8 mouse cellular contexts compared by ENCODE assay signal in the genomic region with DNA sequence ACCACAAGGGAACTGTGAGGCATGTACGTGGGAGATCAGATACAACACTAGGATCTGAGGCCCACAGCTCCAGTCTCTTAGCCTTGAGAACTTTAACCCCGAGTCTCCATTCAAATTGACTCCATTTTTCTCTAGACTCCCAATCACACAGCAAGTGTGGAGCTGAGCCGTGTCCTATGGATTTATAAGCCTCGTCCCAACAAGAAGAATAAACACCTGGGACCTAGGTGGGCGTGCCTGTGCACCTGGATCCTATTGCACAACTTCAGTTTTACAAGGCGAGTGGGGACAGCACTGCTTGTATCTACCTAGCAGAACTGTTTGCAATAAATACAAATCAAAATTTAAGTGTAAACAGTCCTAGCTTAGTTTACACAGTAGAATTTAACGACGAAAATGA. TPM values are rescaled to one million over a fixed set of nuclear protein-coding genes. Genes with fewer than 3 reads are reported as not detected.
DNase-seq lines count a peak whose midpoint lies in the region; ATAC-seq and TF ChIP-seq lines count a peak whose summit lies in the region.

No protein-coding gene starts in this region.

- no peak for TF ChIP-seq POLR2A in cortical plate, adult 2 months (IDR thresholded peaks at IDR 0.05; ENCODE audit: extremely low read depth, insufficient read depth, low read length)

- no peaks in the 10 kb centered on the region for H3K27me3 ChIP-seq in kidney, embryonic 14.5 days (ENCODE audit: control insufficient read depth, insufficient read depth, low read length)
- no peaks in the 10 kb centered on the region for H3K27me3 ChIP-seq in hindbrain, embryonic 16.5 days (replicated peaks; ENCODE audit: control insufficient read depth, insufficient read depth, low read length)
- H3K27me3 ChIP-seq in midbrain, embryonic 16.5 days (ENCODE audit: control insufficient read depth, insufficient read depth, low read depth, low read length): no peaks in the 10 kb centered on the region

- peaks cover 37% of the 10 kb centered on the region for H3K36me3 ChIP-seq in kidney, embryonic 14.5 days (ENCODE audit: control insufficient read depth, insufficient read depth, low read length)
- peaks cover 36% of the 10 kb centered on the region for H3K36me3 ChIP-seq in hindbrain, embryonic 16.5 days (ENCODE audit: control insufficient read depth, insufficient read depth, low read length)
- H3K36me3 ChIP-seq in midbrain, embryonic 16.5 days (ENCODE audit: control insufficient read depth, insufficient read depth, low read length): peaks cover 27% of the 10 kb centered on the region

- H3K4me3 ChIP-seq in kidney, embryonic 14.5 days (ENCODE audit: low read length): peak overlapping the region; percentile 63
- H3K4me3 ChIP-seq in cortical plate, adult 2 months (ENCODE audit: insufficient read depth, low read length): peak overlapping the region; percentile 54
- H3K4me3 ChIP-seq in hindbrain, embryonic 16.5 days (ENCODE audit: low read length): peak overlapping the region; percentile 69
- peak overlapping the region; percentile 61 for H3K4me3 ChIP-seq in midbrain, embryonic 16.5 days (ENCODE audit: low read depth, low read length)

- H3K4me1 ChIP-seq in kidney, embryonic 14.5 days (ENCODE audit: control insufficient read depth, insufficient read depth, low read length): peaks cover 10% of the 10 kb centered on the region
- no peaks in the 10 kb centered on the region for H3K4me1 ChIP-seq in cortical plate, adult 2 months (ENCODE audit: control insufficient read depth, insufficient read depth, low read length)
- peaks cover 20% of the 10 kb centered on the region for H3K4me1 ChIP-seq in hindbrain, embryonic 16.5 days (ENCODE audit: control insufficient read depth, insufficient read depth, low read depth, low read length)
- H3K4me1 ChIP-seq in midbrain, embryonic 16.5 days (ENCODE audit: control insufficient read depth, insufficient read depth, low read length): peaks cover 13% of the 10 kb centered on the region

- no peak for DNase-seq in kidney, adult 18-20 months
- no peak for DNase-seq in adrenal gland, postnatal 4 days (ENCODE audit: low spot score in 2 of 2)
- DNase-seq in retina, embryonic 14.5 days (ENCODE audit: low spot score): no peak
- no peak for DNase-seq in embryo, embryonic 10.5 days (ENCODE audit: low spot score)

- H3K9ac ChIP-seq in kidney, embryonic 14.5 days (ENCODE audit: low read depth, low read length): peak overlapping the region; percentile 65
- H3K9ac ChIP-seq in hindbrain, embryonic 16.5 days (ENCODE audit: low read depth, low read length): peak overlapping the region; percentile 78
- H3K9ac ChIP-seq in midbrain, embryonic 16.5 days (ENCODE audit: low read depth, low read length): peak overlapping the region; percentile 59

- H3K4me2 ChIP-seq in kidney, embryonic 14.5 days (replicated peaks; ENCODE audit: low read depth, low read length): peak overlapping the region; percentile 84
- H3K4me2 ChIP-seq in hindbrain, embryonic 16.5 days (ENCODE audit: low read length): peak overlapping the region; percentile 87
- peak overlapping the region; percentile 86 for H3K4me2 ChIP-seq in midbrain, embryonic 16.5 days (ENCODE audit: low read length)

- 14% methylated on average over 8 of the region's 8 CpGs for WGBS in kidney, embryonic 14.5 days
- WGBS in hindbrain, embryonic 16.5 days: 21% methylated on average over 8 of the region's 8 CpGs
- 18% methylated on average over 8 of the region's 8 CpGs for WGBS in midbrain, embryonic 16.5 days

- TF ChIP-seq CTCF in cortical plate, adult 2 months (IDR thresholded peaks at IDR 0.05; ENCODE audit: extremely low read depth, insufficient read depth, low read length): no peak

- peak overlapping the region; percentile 73 for H3K27ac ChIP-seq in kidney, embryonic 14.5 days (ENCODE audit: low read depth, low read length)
- H3K27ac ChIP-seq in cortical plate, adult 2 months (ENCODE audit: insufficient read depth, low read length): no peak overlapping the region
- H3K27ac ChIP-seq in hindbrain, embryonic 16.5 days (ENCODE audit: low read depth, low read length): peak overlapping the region; percentile 95
- peak overlapping the region; percentile 90 for H3K27ac ChIP-seq in midbrain, embryonic 16.5 days (ENCODE audit: low read length)

- no peaks in the 10 kb centered on the region for H3K9me3 ChIP-seq in kidney, embryonic 14.5 days (ENCODE audit: control insufficient read depth, low read length)
- H3K9me3 ChIP-seq in hindbrain, embryonic 16.5 days (ENCODE audit: control insufficient read depth, low read length): no peaks in the 10 kb centered on the region
- H3K9me3 ChIP-seq in midbrain, embryonic 16.5 days (replicated peaks; ENCODE audit: control insufficient read depth, low read length, poor library complexity, severe bottlenecking): no peaks in the 10 kb centered on the region

- no peak for ATAC-seq in kidney, embryonic 14.5 days (ENCODE audit: low FRiP score, low TSS enrichment)
- ATAC-seq in hindbrain, embryonic 16.5 days: no peak
- no peak for ATAC-seq in midbrain, embryonic 16.5 days

RNA-seq across cellular contexts. Expression of gene Rccd1, which starts 0.9 kb away (rescaled TPM):
- 15.1 and 15.9 TPM in 2 replicates for polyA plus RNA-seq in kidney, embryonic 14.5 days (2014; fragmentation: Nextera tagmentation; extraction: Ambion mirVana)
- polyA plus RNA-seq in cortical plate, adult 2 months (2012; rRNA removed): 17.4 and 23.3 TPM in 2 replicates
- 9.9 and 11.5 TPM in 2 replicates for polyA plus RNA-seq in hindbrain, embryonic 16.5 days (2015; fragmentation: Nextera tagmentation; extraction: Ambion mirVana)
- polyA plus RNA-seq in midbrain, embryonic 16.5 days (2015; fragmentation: Nextera tagmentation; extraction: Ambion mirVana): 10.6 and 10.7 TPM in 2 replicates
- 10 to 100 TPM; 15.8 to 20.5 TPM for total RNA-seq in adrenal gland, postnatal 4 days (2021)

RNA-seq across cellular contexts. Expression of gene Unc45a, which starts 17.5 kb away (rescaled TPM):
- polyA plus RNA-seq in kidney, embryonic 14.5 days (2014; fragmentation: Nextera tagmentation; extraction: Ambion mirVana): 17.8 and 27.8 TPM in 2 replicates
- 55.4 and 56.8 TPM in 2 replicates for polyA plus RNA-seq in cortical plate, adult 2 months (2012; rRNA removed)
- 57.0 and 65.7 TPM in 2 replicates for polyA plus RNA-seq in hindbrain, embryonic 16.5 days (2015; fragmentation: Nextera tagmentation; extraction: Ambion mirVana)
- polyA plus RNA-seq in midbrain, embryonic 16.5 days (2015; fragmentation: Nextera tagmentation; extraction: Ambion mirVana): 61.9 and 62.6 TPM in 2 replicates
- 10 to 100 TPM; 43.6 to 53.5 TPM for total RNA-seq in adrenal gland, postnatal 4 days (2021)

RNA-seq across cellular contexts. Expression of gene Hddc3, which starts 19.6 kb away (rescaled TPM):
- 19.9 and 22.4 TPM in 2 replicates for polyA plus RNA-seq in kidney, embryonic 14.5 days (2014; fragmentation: Nextera tagmentation; extraction: Ambion mirVana)
- polyA plus RNA-seq in cortical plate, adult 2 months (2012; rRNA removed): 54.6 and 61.3 TPM in 2 replicates
- polyA plus RNA-seq in hindbrain, embryonic 16.5 days (2015; fragmentation: Nextera tagmentation; extraction: Ambion mirVana): 21.3 and 26.7 TPM in 2 replicates
- polyA plus RNA-seq in midbrain, embryonic 16.5 days (2015; fragmentation: Nextera tagmentation; extraction: Ambion mirVana): 23.3 and 27.7 TPM in 2 replicates
- total RNA-seq in adrenal gland, postnatal 4 days (2021): 10 to 100 TPM; 41.8 to 42.4 TPM

RNA-seq across cellular contexts. Expression of gene Prc1, which starts 29.1 kb away (rescaled TPM):
- polyA plus RNA-seq in kidney, embryonic 14.5 days (2014; fragmentation: Nextera tagmentation; extraction: Ambion mirVana): 140 and 158 TPM in 2 replicates
- polyA plus RNA-seq in cortical plate, adult 2 months (2012; rRNA removed): 0.98 and 3.0 TPM in 2 replicates
- polyA plus RNA-seq in hindbrain, embryonic 16.5 days (2015; fragmentation: Nextera tagmentation; extraction: Ambion mirVana): 34.9 and 41.2 TPM in 2 replicates
- 22.6 and 23.7 TPM in 2 replicates for polyA plus RNA-seq in midbrain, embryonic 16.5 days (2015; fragmentation: Nextera tagmentation; extraction: Ambion mirVana)
- total RNA-seq in adrenal gland, postnatal 4 days (2021): 10 to 100 TPM; 54.3 to 63.7 TPM

RNA-seq across cellular contexts. Expression of gene Man2a2, which starts 47.8 kb away (rescaled TPM):
- polyA plus RNA-seq in kidney, embryonic 14.5 days (2014; fragmentation: Nextera tagmentation; extraction: Ambion mirVana): 11.9 and 17.2 TPM in 2 replicates
- polyA plus RNA-seq in cortical plate, adult 2 months (2012; rRNA removed): 112 and 115 TPM in 2 replicates
- polyA plus RNA-seq in hindbrain, embryonic 16.5 days (2015; fragmentation: Nextera tagmentation; extraction: Ambion mirVana): 20.7 and 24.4 TPM in 2 replicates
- polyA plus RNA-seq in midbrain, embryonic 16.5 days (2015; fragmentation: Nextera tagmentation; extraction: Ambion mirVana): 25.2 and 25.8 TPM in 2 replicates
- total RNA-seq in adrenal gland, postnatal 4 days (2021): 100 to 1,000 TPM; 106 to 111 TPM
